Mouse (Mus musculus) neural tube, embryonic 12.5 days (tissue): ENCODE results near the gene Nmt2. TPM values are rescaled to one million over a fixed set of nuclear protein-coding genes. Genes with fewer than 3 reads are reported as not detected.

Experiments
- ATAC-seq: fragments of 200-750 bp; cut with Nextera tagmentation; 2 replicates; pipeline ENCODE4 v1.8.0; 2017; ENCODE audit warnings: low read depth, mild to moderate bottlenecking, moderate TSS enrichment, moderate library complexity; ENCODE audit not compliant: low FRiP score
- H3K27ac ChIP-seq: fragments of 300-500 bp; sonication (generic); 2 replicates; pipeline ENCODE4 v1.5.1; 2016
- H3K27me3 ChIP-seq: fragments of 300-500 bp; sonication (generic); replicated peaks from 2 replicates; pipeline ENCODE4 v1.6.1; 2016; ENCODE audit warnings: mild to moderate bottlenecking
- H3K36me3 ChIP-seq: fragments of 300-500 bp; sonication (generic); 2 replicates; pipeline ENCODE4 v1.6.1; 2016; ENCODE audit warnings: mild to moderate bottlenecking
- H3K4me1 ChIP-seq: fragments of 300-500 bp; sonication (generic); 2 replicates; pipeline ENCODE4 v1.6.1; 2016
- H3K4me2 ChIP-seq: fragments of 300-500 bp; sonication (generic); replicated peaks from 2 replicates; pipeline ENCODE4 v1.6.1; 2016; ENCODE audit warnings: mild to moderate bottlenecking
- H3K4me3 ChIP-seq: fragments of 300-500 bp; sonication (generic); 2 replicates; pipeline ENCODE4 v1.5.1; 2016
- H3K9ac ChIP-seq: fragments of 300-500 bp; sonication (generic); 2 replicates; pipeline ENCODE4 v1.6.1; 2016; ENCODE audit warnings: mild to moderate bottlenecking
- H3K9me3 ChIP-seq: fragments of 300-500 bp; sonication (generic); 2 replicates; pipeline ENCODE4 v1.6.1; 2016; ENCODE audit warnings: mild to moderate bottlenecking
- WGBS: fragments of 180-500 bp; shearing (Covaris S2); methylation state at CpG from one replicate; pipeline ENCODE4 v1.1.7; 2016; 5-methylcytosine and 5-hydroxymethylcytosine counted together
- polyA plus RNA-seq: library from polyadenylated mRNA; unstranded; fragments of >200 nt; fragmentation: Nextera tagmentation; extraction: Ambion mirVana; gene quantifications from 2 replicates; pipeline ENCODE4 v1.2.1, GENCODE M21; 2016

Gene Nmt2
- polyA plus RNA-seq, 1 experiment from 2014 or later: 55.4 TPM

- ATAC-seq: no peak
- 4% methylated on average over 6 of the region's 6 CpGs for WGBS
- Histone ChIP-seq H3K9me3 (no peaks in the 10 kb centered on the region), H3K4me1 (peaks cover 16% of the 10 kb centered on the region), H3K27me3 (no peaks in the 10 kb centered on the region), H3K27ac (no peak overlapping the region), H3K4me3 (peak overlapping the region; percentile 76), H3K36me3 (no peaks in the 10 kb centered on the region), H3K4me2 (peak overlapping the region; percentile 78), H3K9ac (peak overlapping the region; percentile 79)
Measured at GRCm38 (mm10) chr2:3285181-3285530, 1.1 kb downstream of the Nmt2 start.

GRCm38 (mm10) chr2:3285709-3286108 is 1.7 kb downstream of the Nmt2 start:
- H3K27me3 ChIP-seq: no peaks in the 10 kb centered on the region
- H3K4me3 ChIP-seq: no peak overlapping the region
- no peaks in the 10 kb centered on the region for H3K9me3 ChIP-seq
- H3K27ac ChIP-seq: no peak overlapping the region
- ATAC-seq: no peak
- peaks cover 16% of the 10 kb centered on the region for H3K4me1 ChIP-seq
- H3K36me3 ChIP-seq: no peaks in the 10 kb centered on the region
- peak overlapping the region; percentile 78 for H3K4me2 ChIP-seq
- WGBS: 85% methylated on average over 3 of the region's 3 CpGs
- H3K9ac ChIP-seq: no peak overlapping the region

DNA sequence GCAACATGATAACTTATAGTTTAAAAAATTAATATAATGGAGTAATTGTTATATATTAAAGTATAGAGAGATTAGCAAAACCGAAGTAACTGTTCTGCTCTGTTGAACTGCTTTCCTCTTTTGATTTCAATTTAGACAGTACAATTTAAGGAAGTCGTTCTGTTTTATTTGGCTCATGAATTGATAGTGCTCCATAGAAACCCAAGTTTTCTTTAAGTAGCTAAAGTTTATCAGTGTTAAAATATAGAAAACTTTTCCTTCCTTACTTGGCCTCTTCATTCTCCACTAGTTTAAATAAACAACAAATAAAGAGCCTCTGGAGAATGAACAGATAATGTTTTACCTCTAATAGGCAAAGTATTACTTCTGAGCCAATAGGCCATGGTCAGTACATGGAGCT is 2.2 kb downstream of the Nmt2 start:
- H3K4me1 ChIP-seq: peaks cover 16% of the 10 kb centered on the region
- no peak overlapping the region for H3K4me2 ChIP-seq
- H3K4me3 ChIP-seq: no peak overlapping the region
- H3K9ac ChIP-seq: no peak overlapping the region
- no peak for ATAC-seq
- 82% methylated on average over 2 of the region's 2 CpGs for WGBS
- no peaks in the 10 kb centered on the region for H3K9me3 ChIP-seq
- H3K36me3 ChIP-seq: no peaks in the 10 kb centered on the region
- no peaks in the 10 kb centered on the region for H3K27me3 ChIP-seq
- H3K27ac ChIP-seq: no peak overlapping the region

- no peaks in the 10 kb centered on the region for H3K36me3 ChIP-seq
- peaks cover 9% of the 10 kb centered on the region for H3K4me1 ChIP-seq
- no peak overlapping the region for H3K4me2 ChIP-seq
- H3K27ac ChIP-seq: no peak overlapping the region
- H3K9me3 ChIP-seq: no peaks in the 10 kb centered on the region
- WGBS: 88% methylated on average over 1 of the region's 1 CpGs
- H3K27me3 ChIP-seq: no peaks in the 10 kb centered on the region
- H3K4me3 ChIP-seq: no peak overlapping the region
- no peak for ATAC-seq
- no peak overlapping the region for H3K9ac ChIP-seq
Measured at GRCm38 (mm10) chr2:3289581-3289980, 5.6 kb downstream of the Nmt2 start.

DNA sequence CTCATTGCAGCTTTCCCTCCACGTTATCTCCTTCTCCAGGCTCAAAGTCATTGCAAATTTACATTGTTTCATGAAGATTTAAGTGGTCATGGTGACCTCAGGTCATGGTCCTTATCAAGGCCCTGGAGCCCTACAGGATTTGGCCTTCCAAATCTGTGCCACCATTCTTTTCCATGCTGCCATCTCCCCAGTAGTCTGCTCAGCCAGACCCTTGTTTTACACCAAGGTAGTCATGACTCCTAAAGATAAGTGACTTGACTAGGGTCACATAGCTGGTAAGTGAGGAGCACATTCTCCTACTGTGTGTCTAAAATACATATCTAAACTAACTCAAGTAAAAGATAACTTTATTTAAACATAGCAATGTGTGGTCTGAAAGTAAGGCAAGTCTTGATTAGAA is 8.2 kb downstream of the Nmt2 start:
- no peaks in the 10 kb centered on the region for H3K27me3 ChIP-seq
- no peak for ATAC-seq
- no peak overlapping the region for H3K4me3 ChIP-seq
- H3K4me1 ChIP-seq: no peaks in the 10 kb centered on the region
- H3K9me3 ChIP-seq: no peaks in the 10 kb centered on the region
- WGBS: 78% methylated on average over 1 of the region's 1 CpGs
- H3K27ac ChIP-seq: no peak overlapping the region
- no peaks in the 10 kb centered on the region for H3K36me3 ChIP-seq
- H3K9ac ChIP-seq: no peak overlapping the region
- H3K4me2 ChIP-seq: no peak overlapping the region

DNA sequence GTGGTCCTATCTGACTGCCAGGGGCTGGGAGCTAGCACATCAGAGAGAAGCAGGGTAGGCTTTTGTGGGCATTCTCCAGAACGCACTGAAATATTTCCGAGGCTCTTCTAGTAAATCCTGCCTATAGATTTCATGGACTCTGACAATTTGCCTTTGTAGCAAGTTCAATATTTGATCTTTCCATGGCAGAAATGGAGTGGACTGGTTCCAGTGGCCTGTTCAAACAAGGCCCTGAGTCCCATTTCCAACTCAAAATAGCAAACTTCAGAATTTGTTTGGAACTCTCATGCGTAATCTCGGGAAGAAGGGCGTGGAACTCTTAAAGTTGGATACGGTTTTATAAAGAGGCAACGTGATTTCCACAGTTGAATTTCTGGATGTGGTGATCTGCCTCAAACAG is 11.8 kb downstream of the Nmt2 start:
- Histone ChIP-seq H3K9ac (no peak overlapping the region), H3K4me2 (no peak overlapping the region), H3K9me3 (no peaks in the 10 kb centered on the region), H3K4me3 (no peak overlapping the region), H3K27me3 (no peaks in the 10 kb centered on the region), H3K4me1 (no peaks in the 10 kb centered on the region), H3K27ac (no peak overlapping the region), H3K36me3 (no peaks in the 10 kb centered on the region)
- 94% methylated on average over 7 of the region's 7 CpGs for WGBS
- ATAC-seq: no peak

- Histone ChIP-seq H3K4me3 (no peak overlapping the region), H3K27ac (no peak overlapping the region), H3K9me3 (no peaks in the 10 kb centered on the region), H3K4me2 (no peak overlapping the region), H3K27me3 (no peaks in the 10 kb centered on the region), H3K4me1 (no peaks in the 10 kb centered on the region), H3K9ac (no peak overlapping the region), H3K36me3 (peaks cover 11% of the 10 kb centered on the region)
- ATAC-seq: no peak
- WGBS: 81% methylated on average over 3 of the region's 3 CpGs
Measured at GRCm38 (mm10) chr2:3305426-3306025, 21.5 kb downstream of the Nmt2 start.

DNA sequence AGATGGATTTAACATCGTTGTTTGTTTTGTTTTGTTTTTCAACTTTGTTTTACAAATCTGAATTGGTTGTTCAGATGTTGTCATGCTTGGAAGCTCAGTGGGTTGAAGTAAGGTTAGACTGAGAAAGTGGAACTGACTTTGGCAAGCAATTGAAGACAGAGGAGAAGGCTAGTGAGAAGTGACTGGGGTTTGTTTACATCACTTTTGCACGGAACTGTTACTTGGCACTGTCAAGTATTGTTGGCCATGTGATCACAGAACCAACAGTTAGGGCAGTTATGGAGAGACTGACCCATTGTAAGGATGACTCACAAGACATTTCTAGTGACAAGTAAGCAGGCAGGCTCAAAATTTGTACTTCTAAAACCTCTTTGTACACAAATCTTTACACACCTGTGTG is 39.1 kb downstream of the Nmt2 start:
- Histone ChIP-seq H3K9me3 (no peaks in the 10 kb centered on the region), H3K4me2 (no peak overlapping the region), H3K27ac (no peak overlapping the region), H3K36me3 (peaks cover 57% of the 10 kb centered on the region), H3K9ac (no peak overlapping the region), H3K4me1 (no peaks in the 10 kb centered on the region), H3K27me3 (no peaks in the 10 kb centered on the region), H3K4me3 (no peak overlapping the region)
- 96% methylated on average over 2 of the region's 2 CpGs for WGBS
- ATAC-seq: no peak

DNA sequence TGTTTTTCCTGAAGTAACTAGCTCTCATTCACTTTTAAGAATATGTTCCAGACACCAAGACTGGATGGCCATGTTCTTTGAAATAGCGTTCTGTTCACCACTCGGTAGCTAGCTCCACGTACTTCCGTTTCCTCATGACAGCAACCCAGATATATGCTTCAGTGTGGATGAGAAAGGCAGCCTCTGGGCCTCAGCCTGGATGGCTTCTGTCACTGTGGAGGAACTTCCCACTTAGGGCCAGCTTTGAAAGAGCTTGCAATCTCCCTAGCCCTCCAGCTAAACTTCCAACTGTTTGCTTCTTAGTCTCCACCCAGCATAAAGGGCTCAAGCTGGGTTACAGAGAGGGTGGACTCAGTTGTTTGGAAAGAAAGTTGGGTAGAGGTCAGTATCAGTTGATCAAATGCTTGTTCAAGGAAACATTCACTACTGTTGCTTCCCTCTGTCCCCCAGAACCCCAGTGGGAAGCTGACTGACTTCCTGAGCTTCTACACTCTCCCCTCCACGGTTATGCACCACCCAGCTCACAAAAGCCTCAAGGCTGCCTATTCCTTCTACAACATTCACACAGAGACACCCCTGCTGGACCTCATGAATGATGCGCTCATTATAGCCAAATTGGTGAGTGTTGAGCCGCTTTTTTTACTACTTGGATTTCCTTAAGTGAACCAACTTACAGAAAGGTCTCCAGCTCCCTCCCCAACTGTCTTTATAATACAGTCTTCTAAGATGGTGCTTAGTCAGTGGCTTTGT is 40.5 kb downstream of the Nmt2 start:
- Histone ChIP-seq H3K27ac (no peak overlapping the region), H3K9me3 (no peaks in the 10 kb centered on the region), H3K4me1 (no peaks in the 10 kb centered on the region), H3K27me3 (no peaks in the 10 kb centered on the region), H3K36me3 (peaks cover 57% of the 10 kb centered on the region), H3K4me2 (no peak overlapping the region), H3K4me3 (no peak overlapping the region), H3K9ac (no peak overlapping the region)
- no peak for ATAC-seq
- 94% methylated on average over 7 of the region's 7 CpGs for WGBS

GRCm38 (mm10) chr2:3326547-3326946 is 42.5 kb downstream of the Nmt2 start:
- Histone ChIP-seq H3K4me2 (no peak overlapping the region), H3K9ac (no peak overlapping the region), H3K27me3 (no peaks in the 10 kb centered on the region), H3K36me3 (peaks cover 53% of the 10 kb centered on the region), H3K4me1 (peaks cover 7% of the 10 kb centered on the region), H3K27ac (no peak overlapping the region), H3K4me3 (no peak overlapping the region), H3K9me3 (no peaks in the 10 kb centered on the region)
- 82% methylated on average over 1 of the region's 1 CpGs for WGBS
- no peak for ATAC-seq

GRCm38 (mm10) chr2:3327351-3327750 is 43.3 kb downstream of the Nmt2 start:
- H3K27ac ChIP-seq: no peak overlapping the region
- WGBS: 47% methylated on average over 1 of the region's 1 CpGs

DNA sequence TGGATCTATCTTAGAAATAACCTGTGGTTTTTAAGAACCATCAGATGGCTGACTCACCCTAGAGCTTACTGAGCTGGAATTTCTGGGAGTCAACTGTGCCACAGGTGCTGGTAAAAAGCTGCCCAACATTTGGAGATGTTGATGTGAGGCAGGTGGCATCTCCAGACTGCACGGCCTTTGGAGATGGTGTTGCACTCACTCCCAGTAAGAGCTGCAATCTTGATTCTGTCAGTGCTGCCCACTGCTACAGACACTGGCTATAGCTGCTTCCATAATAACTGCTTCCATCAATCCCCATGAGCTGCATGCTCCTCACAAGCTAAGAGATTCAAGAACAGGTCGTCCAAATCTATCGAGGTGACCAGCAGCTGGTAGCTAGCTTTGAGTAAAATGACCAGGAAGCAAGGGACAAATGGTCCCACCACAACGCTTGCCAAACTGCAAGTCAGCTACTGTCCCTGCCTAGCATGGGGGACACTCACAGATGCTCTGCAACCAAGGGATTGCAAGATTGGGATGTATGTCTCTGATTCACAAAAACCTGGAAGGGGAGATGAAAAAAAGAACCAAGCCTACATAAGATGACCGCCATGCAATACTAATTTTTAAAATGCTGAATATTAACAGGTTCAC is 47.2 kb downstream of the Nmt2 start:
- Histone ChIP-seq H3K4me3 (no peak overlapping the region), H3K4me1 (peaks cover 20% of the 10 kb centered on the region), H3K4me2 (peak overlapping the region; percentile 68), H3K9me3 (no peaks in the 10 kb centered on the region), H3K27ac (no peak overlapping the region), H3K9ac (0 out of 2 replicates have a peak overlapping the region, but pooled peaks have one; percentile 8), H3K27me3 (no peaks in the 10 kb centered on the region), H3K36me3 (peaks cover 20% of the 10 kb centered on the region)
- no peak for ATAC-seq
- WGBS: 80% methylated on average over 5 of the region's 5 CpGs

More at GRCm38 (mm10) chr2:3327351-3327750, 43.3 kb downstream of the Nmt2 start:
- Histone ChIP-seq H3K4me3 (no peak overlapping the region), H3K36me3 (peaks cover 49% of the 10 kb centered on the region), H3K9ac (no peak overlapping the region), H3K4me1 (peaks cover 12% of the 10 kb centered on the region), H3K27me3 (no peaks in the 10 kb centered on the region), H3K9me3 (no peaks in the 10 kb centered on the region), H3K4me2 (no peak overlapping the region)
- no peak for ATAC-seq
